Mouse (Mus musculus) lung, adult 2 months (tissue): ENCODE measurements at regions not wholly inside any gene's neighbourhood (a gene's known extent, or its start where the extent isn't known, plus 50 kb on each side); places are given as distances from the start of the nearest gene placed in this dataset.
"Not testable (repeated sequence)": the region's sequence is repeated elsewhere in the genome, so short reads cannot be mapped to it uniquely, and the experiment has no call there.

Experiments used
- DNase-seq: peaks from one replicate; pipeline ENCODE4 v3.0.0; 2022
- H3K4me1 ChIP-seq: fragments of 200-500 bp; 2 replicates; pipeline ENCODE4 v1.6.1; 2011; ENCODE audit warnings: low read length; ENCODE audit not compliant: control insufficient read depth, insufficient read depth
- H3K4me3 ChIP-seq: fragments of 200-500 bp; replicated peaks from 2 replicates; pipeline ENCODE3; 2011; ENCODE audit warnings: low read depth, mild to moderate bottlenecking, control low read depth, low read length; ENCODE audit errors: extremely low read depth
- CTCF ChIP-seq: fragments of 200-500 bp; IDR thresholded peaks from 2 replicates; pipeline ENCODE4 v1.5.1; 2011; ENCODE audit warnings: mild to moderate bottlenecking, low read length, control low read depth; ENCODE audit not compliant: insufficient read depth
- POLR2A ChIP-seq: fragments of 200-500 bp; IDR thresholded peaks from 2 replicates; pipeline ENCODE4 v1.6.1; 2011; ENCODE audit warnings: low read depth, mild to moderate bottlenecking, control low read depth, low read length, borderline replicate concordance; ENCODE audit errors: extremely low read depth
- WGBS: fragments of 180-500 bp; shearing (Covaris S2); methylation state at CpG from one replicate; pipeline ENCODE4 v1.1.7; 2018; 5-methylcytosine and 5-hydroxymethylcytosine counted together

DNA sequence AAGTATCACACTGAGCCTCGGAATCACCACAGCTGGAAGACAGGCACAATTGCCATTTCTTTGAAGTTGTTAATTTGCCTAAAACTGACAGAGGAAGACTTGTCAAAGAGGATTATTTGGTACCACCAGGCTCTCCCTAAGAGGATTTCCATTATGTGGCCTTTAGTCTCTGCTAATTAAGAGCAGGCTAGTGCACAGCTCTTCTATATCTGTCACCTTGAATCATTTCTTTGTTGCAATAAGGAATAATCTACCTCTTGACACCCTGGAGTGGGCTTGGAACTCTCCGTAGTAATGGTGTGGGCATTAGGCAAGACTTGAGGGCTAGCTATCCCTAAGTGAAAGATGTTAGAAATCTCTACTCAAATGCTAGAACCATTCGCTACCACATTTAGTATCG is 227.7 kb upstream of the Tac1 start:
- no peak for DNase-seq
- TF ChIP-seq POLR2A (no peak), CTCF (no peak)
- H3K4me3 ChIP-seq = no peak overlapping the region
- H3K4me1 ChIP-seq = no peaks in the 10 kb centered on the region
- WGBS = 69% methylated on average over 4 of the region's 4 CpGs

DNA sequence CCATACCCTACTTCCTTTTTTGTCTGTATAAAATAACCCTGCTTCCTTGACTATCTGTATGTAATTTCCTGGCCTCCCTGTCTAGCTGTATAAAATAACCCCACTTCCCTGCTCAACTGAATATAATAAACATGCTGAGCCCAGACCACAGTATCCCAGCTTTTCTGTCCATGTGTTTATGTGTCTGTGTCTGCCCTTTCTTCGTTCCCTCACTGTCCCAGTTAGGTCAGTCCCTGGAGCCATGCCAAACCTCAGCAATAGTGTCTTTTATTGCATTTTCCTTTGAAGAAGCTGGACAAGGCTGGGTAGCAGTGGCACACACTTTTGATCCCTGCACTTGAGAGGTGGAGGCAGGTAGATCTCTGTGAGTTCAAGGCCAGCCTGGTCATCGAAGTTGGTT is 198.0 kb upstream of the Tac1 start:
- no peak for DNase-seq
- Histone ChIP-seq H3K4me1 (no peaks in the 10 kb centered on the region), H3K4me3 (no peak overlapping the region)
- TF ChIP-seq POLR2A (no peak), CTCF (no peak)
- 28% methylated on average over 2 of the region's 2 CpGs for WGBS

DNA sequence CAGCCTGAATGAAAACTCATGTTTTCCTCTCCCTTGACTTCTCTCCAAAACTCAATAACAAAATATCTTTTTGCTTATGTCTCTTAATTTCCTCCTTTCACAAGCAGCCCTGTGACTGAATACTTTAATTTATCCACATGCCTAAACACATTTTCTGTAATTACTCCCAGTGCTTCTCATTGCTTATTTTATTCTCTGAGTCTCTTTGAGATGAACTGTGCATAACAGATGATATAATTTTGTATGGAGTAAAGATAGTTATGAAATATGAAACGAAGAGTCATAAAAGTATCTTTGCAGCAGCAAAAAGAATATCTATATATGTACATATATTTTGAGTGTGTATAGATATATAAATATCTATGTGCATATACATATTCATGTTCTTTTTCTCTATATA is 187.5 kb upstream of the Tac1 start:
- Histone ChIP-seq H3K4me3 (no peak overlapping the region), H3K4me1 (no peaks in the 10 kb centered on the region)
- WGBS = 60% methylated on average over 1 of the region's 1 CpGs
- no peak for TF ChIP-seq POLR2A
- TF ChIP-seq CTCF = no peak
- DNase-seq = no peak

DNA sequence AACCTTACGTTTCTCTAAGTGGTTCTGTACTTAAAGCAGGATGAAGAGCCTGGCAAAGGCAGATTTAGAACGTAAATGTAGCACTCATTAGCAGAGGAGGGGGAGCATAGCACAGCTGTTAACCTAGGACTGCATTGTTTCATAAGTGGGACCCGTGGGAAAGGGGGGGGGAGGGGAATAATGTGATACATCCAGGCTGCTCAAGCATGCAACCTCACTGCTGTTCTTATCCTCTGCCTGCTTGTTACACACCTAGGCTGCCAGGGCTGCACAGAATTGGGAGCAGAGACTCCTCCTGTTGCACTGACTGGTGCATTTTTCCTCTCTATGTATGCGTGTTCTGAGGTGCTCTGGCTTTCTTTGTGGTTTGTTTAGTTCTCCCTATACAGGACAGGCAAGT is 180.1 kb upstream of the Tac1 start:
- Histone ChIP-seq H3K4me1 (no peaks in the 10 kb centered on the region), H3K4me3 (no peak overlapping the region)
- DNase-seq = no peak
- WGBS = 43% methylated on average over 4 of the region's 4 CpGs
- TF ChIP-seq POLR2A = no peak
- TF ChIP-seq CTCF = no peak

DNA sequence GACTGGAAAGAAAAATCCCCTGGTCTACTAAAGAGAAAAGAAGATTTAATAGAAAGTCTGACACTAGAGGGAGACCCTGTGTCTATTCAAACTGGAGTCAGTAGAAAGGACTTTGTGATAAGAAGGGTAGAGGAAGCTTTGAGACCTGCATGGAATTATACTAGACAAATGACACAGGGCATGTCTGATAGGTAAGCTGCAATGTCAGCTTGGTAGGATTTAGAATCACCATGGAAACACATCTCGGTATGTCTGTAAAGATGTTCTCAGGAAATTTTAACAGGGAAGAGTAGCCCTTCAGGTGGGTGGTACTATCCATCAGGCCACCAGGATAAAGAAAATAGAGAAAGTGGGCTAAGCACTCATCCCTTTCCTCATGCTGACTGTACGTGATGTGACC is 178.8 kb upstream of the Tac1 start:
- WGBS = 79% methylated on average over 2 of the region's 2 CpGs
- Histone ChIP-seq H3K4me1 (no peaks in the 10 kb centered on the region), H3K4me3 (no peak overlapping the region)
- no peak for DNase-seq
- TF ChIP-seq POLR2A = no peak

DNA sequence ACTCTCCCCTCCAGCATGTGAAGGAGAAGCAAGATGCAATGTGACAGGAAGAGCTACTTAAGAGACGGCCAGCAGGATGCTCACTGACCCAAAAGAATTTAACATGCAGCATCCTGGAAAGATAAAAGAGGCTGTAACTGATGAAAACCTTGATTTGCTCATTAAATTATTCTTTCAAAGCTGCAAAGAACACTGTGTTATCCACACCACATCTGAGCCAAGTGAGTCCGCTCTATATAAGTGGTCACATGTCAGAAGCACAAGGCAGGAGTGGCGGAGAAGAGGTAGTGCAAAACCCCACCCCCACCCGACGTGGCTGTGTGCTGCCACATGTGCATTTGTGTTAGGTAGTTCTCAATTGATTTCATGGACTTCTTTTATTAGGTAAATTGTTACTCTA is 176.0 kb upstream of the Tac1 start:
- TF ChIP-seq POLR2A (no peak), CTCF (no peak)
- Histone ChIP-seq H3K4me3 (no peak overlapping the region), H3K4me1 (no peaks in the 10 kb centered on the region)
- WGBS = 49% methylated on average over 5 of the region's 5 CpGs
- no peak for DNase-seq

DNA sequence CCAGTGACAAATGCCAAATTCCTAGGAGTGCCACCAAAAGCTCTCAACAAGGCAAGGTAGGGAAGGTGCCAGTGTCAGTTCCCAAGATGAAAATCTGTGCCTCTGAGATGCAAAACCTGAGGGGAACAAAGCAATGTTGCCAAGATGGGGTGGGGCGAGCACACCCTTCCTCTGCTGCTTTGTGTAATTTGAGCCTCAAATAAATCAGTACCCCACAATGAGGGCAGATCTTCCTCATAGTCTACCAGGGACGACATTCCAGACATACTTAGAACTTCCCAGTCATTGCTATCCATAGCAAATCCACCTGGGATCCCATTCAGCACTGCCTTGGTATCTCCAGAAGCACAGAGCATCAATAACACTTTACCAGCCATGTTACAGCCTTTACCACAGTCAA is 129.9 kb upstream of the Tac1 start:
- Histone ChIP-seq H3K4me3 (no peak overlapping the region), H3K4me1 (no peaks in the 10 kb centered on the region)
- no peak for DNase-seq
- no peak for TF ChIP-seq CTCF
- no peak for TF ChIP-seq POLR2A
- WGBS = 24% methylated on average over 2 of the region's 2 CpGs

DNA sequence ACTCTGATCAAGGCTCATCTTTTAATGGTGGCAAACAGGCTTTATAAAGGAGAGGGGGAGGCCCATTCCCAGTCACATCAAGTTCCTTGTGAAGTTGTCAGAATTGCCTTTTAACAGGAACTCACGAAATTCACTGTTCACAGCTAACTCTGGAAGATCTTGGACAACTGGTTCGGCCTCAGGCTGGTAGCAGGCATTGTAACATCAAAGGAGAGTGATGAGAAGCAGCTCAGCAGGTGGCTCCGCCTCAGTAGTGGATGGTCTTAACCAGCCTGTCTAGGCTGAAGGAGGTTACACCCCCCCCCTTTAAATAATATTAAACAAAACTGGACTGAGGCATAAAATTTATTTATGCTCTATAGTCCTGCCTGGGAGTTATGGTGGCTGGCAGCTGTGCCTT is 113.0 kb upstream of the Tac1 start:
- WGBS = 48% methylated on average over 3 of the region's 3 CpGs
- H3K4me3 ChIP-seq = no peak overlapping the region
- TF ChIP-seq POLR2A = no peak
- no peak for TF ChIP-seq CTCF
- no peaks in the 10 kb centered on the region for H3K4me1 ChIP-seq
- DNase-seq = no peak

DNA sequence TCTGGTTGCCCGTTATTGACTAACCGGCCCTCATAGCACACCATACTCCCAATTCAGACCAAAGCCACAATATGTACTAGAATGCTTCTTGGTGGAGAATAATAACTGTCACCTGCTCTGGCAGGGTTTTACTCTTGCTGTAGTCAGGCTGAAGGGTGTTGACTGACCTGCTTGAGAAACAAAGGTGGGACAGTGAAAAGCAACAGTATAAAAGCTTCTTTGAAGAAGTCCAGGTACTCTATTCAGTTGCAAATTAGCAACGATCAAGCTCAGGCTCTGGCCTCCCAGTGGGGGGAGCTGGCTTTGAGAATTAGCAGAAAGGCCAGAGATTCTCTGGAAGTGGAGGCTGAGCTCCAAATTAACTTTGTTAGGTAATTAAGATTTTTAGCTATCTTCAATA is 112.4 kb upstream of the Tac1 start:
- H3K4me3 ChIP-seq, DNase-seq, H3K4me1 ChIP-seq: not testable (repeated sequence)
- WGBS = 81% methylated on average over 3 of the region's 3 CpGs

DNA sequence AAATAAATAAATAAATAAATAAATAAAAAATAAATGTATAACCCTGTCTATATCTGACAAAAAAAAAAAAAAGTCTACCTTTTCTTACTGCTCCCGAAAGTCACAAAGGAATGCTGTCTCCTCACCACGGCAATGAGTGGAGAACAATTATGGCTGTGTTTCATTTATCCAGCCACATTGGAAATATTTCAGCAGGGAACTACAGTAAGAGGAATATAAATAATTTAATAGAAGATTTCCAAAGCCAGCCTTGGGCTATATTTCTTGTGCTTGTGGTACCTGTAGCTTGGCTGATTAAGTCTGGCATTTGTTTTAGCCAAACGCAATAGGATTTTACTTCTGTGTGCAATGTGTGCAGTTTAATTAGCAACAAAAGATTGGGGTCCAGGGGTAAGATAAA is 98.8 kb upstream of the Tac1 start:
- no peak overlapping the region for H3K4me3 ChIP-seq
- DNase-seq = no peak
- TF ChIP-seq POLR2A (no peak), CTCF (no peak)
- 85% methylated on average over 3 of the region's 3 CpGs for WGBS
- no peaks in the 10 kb centered on the region for H3K4me1 ChIP-seq

DNA sequence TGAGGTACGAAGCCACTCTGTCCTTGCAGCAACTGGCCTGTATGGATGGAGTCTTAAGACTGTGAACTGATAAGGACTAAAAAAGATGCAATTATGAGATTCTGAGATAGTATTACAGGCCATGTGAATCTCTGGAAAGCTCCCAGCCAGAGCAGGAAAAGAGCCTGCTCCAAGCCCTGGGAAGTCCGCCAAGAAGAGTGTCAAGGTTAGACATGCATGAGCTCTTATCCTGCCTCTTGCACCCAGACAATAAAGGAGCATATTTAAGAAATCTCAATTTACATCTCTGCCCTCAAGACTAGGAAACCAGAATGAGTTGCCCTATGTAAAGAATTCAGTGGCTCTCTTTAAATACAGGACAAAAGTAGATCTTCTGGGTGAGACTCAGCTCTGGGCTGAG is 90.8 kb upstream of the Tac1 start:
- no peaks in the 10 kb centered on the region for H3K4me1 ChIP-seq
- TF ChIP-seq POLR2A (no peak), CTCF (no peak)
- no peak for DNase-seq
- no peak overlapping the region for H3K4me3 ChIP-seq
- 51% methylated on average over 2 of the region's 2 CpGs for WGBS
